Mouse (Mus musculus) C2C12 (cell line): ENCODE measurements around the gene Plekhg6.

Experiments
- CTCF ChIP-seq: IDR thresholded peaks from one replicate; pipeline ENCODE4 v1.5.1; 2011; ENCODE audit not compliant: control insufficient read depth, insufficient read depth, insufficient read length
- USF1 ChIP-seq: IDR thresholded peaks from one replicate; pipeline ENCODE4 v1.6.1; 2011; ENCODE audit warnings: low read depth, mild to moderate bottlenecking, control low read depth, moderate library complexity

- no peak for TF ChIP-seq CTCF
- TF ChIP-seq USF1 = no peak
Measured at GRCm38 (mm10) chr6:125361467-125362291, 18.9 kb downstream of the Plekhg6 start.
